Mouse (Mus musculus) liver, embryonic 14.5 days (tissue): ENCODE data around the gene Dstn. TPM values are rescaled to one million over a fixed set of nuclear protein-coding genes. Genes with fewer than 3 reads are reported as not detected.

Experiments used
- ATAC-seq: fragments of 200-750 bp; cut with Nextera tagmentation; 2 replicates; pipeline ENCODE4 v1.8.0; 2017; ENCODE audit warnings: moderate number of reproducible peaks, mild to moderate bottlenecking, moderate library complexity; ENCODE audit not compliant: insufficient read depth
- DNase-seq, 3 experiments: peaks; one replicate each; pipeline ENCODE4 v3.0.0-alpha.2; 2012 to 2013; ENCODE audit warnings: low read depth in 3 of 3, low spot score in 3 of 3
- H3K27ac ChIP-seq: fragments of 300-500 bp; sonication (generic); 2 replicates; pipeline ENCODE4 v1.5.1; 2014; ENCODE audit warnings: moderate library complexity, mild to moderate bottlenecking, control low read depth, inconsistent platforms
- H3K27me3 ChIP-seq: fragments of 300-500 bp; sonication (generic); 2 replicates; pipeline ENCODE4 v1.6.1; 2014; ENCODE audit warnings: mild to moderate bottlenecking, low read length, moderate library complexity; ENCODE audit not compliant: control insufficient read depth, insufficient read depth
- H3K36me3 ChIP-seq: fragments of 300-500 bp; sonication (generic); replicated peaks from 2 replicates; pipeline ENCODE4 v1.6.1; 2014; ENCODE audit warnings: low read depth; ENCODE audit not compliant: control insufficient read depth, insufficient read depth
- H3K4me1 ChIP-seq, 2 experiments: fragments of 200-500 bp in 1 of 2; fragments of 300-500 bp in 1 of 2; sonication (generic) in 1 of 2; replicated peaks; 2 replicates each; pipeline ENCODE4 v1.6.1; 2012 to 2014; ENCODE audit warnings: antibody characterized with exemption in 1 of 2, inconsistent platforms in 1 of 2, low read length in 1 of 2; ENCODE audit not compliant: control insufficient read depth in 2 of 2, insufficient read depth in 2 of 2
- H3K4me2 ChIP-seq: fragments of 300-500 bp; sonication (generic); 2 replicates; pipeline ENCODE4 v1.6.1; 2014; ENCODE audit warnings: low read depth, mild to moderate bottlenecking, control low read depth, moderate library complexity
- H3K4me3 ChIP-seq, 2 experiments: fragments of 200-500 bp in 1 of 2; fragments of 300-500 bp in 1 of 2; sonication (generic) in 1 of 2; 2 replicates each; pipeline ENCODE4 v1.5.1; 2012 to 2014; ENCODE audit warnings: low read depth in 2 of 2, low read length in 2 of 2, mild to moderate bottlenecking in 2 of 2, control low read depth in 1 of 2, inconsistent platforms in 1 of 2, moderate library complexity in 1 of 2; ENCODE audit not compliant: insufficient read depth in 1 of 2
- H3K9ac ChIP-seq: fragments of 300-500 bp; sonication (generic); replicated peaks from 2 replicates; pipeline ENCODE4 v1.6.1; 2014; ENCODE audit warnings: mild to moderate bottlenecking, control low read depth, moderate library complexity
- H3K9me3 ChIP-seq: fragments of 300-500 bp; sonication (generic); 2 replicates; pipeline ENCODE4 v1.6.1; 2016; ENCODE audit warnings: low read length, mixed read lengths; ENCODE audit not compliant: control insufficient read depth
- CTCF ChIP-seq: IDR thresholded peaks from 2 replicates; pipeline ENCODE4 v1.5.1; 2016; ENCODE audit warnings: antibody characterized with exemption, low read depth, control low read depth
- EP300 ChIP-seq: IDR thresholded peaks from 2 replicates; pipeline ENCODE4 v1.6.1; 2016; ENCODE audit warnings: antibody characterized with exemption, low read depth
- WGBS: fragments of 180-500 bp; shearing (Covaris S2); extraction: QIAGEN DNeasy Blood & Tissue Kit; methylation state at CpG from one replicate; pipeline ENCODE4 v1.1.7; 2014; ENCODE audit not compliant: insufficient replicate concordance; 5-methylcytosine and 5-hydroxymethylcytosine counted together
- polyA plus RNA-seq, 2 experiments: library from polyadenylated mRNA; depleted of rRNA in 1 of 2; stranded (reverse) in 1 of 2; unstranded in 1 of 2; fragments of >200 nt; fragmentation: Nextera tagmentation in 1 of 2; extraction: Ambion mirVana in 1 of 2; gene quantifications; 2 replicates each; pipeline versions ENCODE4 v1.2.1 to v1.2.3; 2012 to 2014

The Dstn gene
- polyA plus RNA-seq, 2 experiments = 33.1 to 129 TPM

GRCm38 (mm10) chr2:143889860-143890433 is 25.2 kb upstream of the Dstn start:
- Histone ChIP-seq H3K4me1 (peaks cover 0 to 5% of the 10 kb centered on the region in 2 experiments; a peak in 2 of 4 replicates), H3K9ac (no peak overlapping the region), H3K36me3 (no peaks in the 10 kb centered on the region), H3K4me2 (peak overlapping the region; percentile 41), H3K27me3 (no peaks in the 10 kb centered on the region), H3K9me3 (no peaks in the 10 kb centered on the region), H3K27ac (no peak overlapping the region), H3K4me3 (no peak overlapping the region)
- TF ChIP-seq EP300 (no peak), CTCF (no peak)
- peak; percentile 60; the same call in 1 of the 2 replicates for ATAC-seq
- no peak for DNase-seq
- WGBS = 48% methylated on average over 12 of the region's 12 CpGs

DNA sequence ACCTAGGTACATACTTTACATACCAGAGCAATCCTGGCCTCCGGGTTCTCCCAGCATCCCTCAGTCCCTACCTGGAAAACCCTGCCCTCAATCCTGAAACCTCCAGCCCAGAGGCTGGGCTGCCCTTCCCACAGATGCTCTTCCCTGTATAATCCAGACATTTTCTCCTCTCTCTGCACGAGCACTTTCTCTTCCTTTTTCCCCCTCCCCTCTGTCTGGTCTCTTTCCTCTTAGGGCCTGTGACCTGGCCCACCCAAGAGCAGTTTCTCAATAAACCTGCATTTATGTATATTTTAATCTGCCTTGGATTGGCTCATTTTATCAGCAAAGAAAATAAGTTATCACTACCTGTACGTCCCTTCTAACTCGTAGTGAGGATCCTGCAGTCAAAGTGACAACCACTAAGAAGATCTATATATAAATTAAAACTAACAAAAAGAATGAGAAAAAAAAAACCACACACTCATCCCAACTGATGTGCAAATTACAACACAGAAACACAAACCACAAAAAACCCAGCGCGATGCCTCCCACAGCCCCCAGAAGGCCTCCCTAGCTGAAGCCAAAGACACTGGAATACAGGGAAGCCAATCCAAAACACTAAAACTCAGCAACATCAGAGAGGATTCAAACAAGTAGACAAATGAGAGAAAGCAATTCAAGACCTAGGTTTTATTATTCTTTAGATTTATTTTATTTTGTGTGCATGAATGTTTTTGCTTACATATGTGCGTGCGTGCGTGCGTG is 23.6 kb upstream of the Dstn start:
- WGBS = 67% methylated on average over 10 of the region's 10 CpGs
- no peak overlapping the region for H3K27ac ChIP-seq
- H3K4me2 ChIP-seq = no peak overlapping the region
- H3K9me3 ChIP-seq = no peaks in the 10 kb centered on the region
- peaks cover 0 to 5% of the 10 kb centered on the region in 2 experiments; a peak in 2 of 4 replicates for H3K4me1 ChIP-seq
- TF ChIP-seq EP300 (no peak), CTCF (no peak)
- H3K27me3 ChIP-seq = no peaks in the 10 kb centered on the region
- H3K4me3 ChIP-seq = no peak overlapping the region
- no peak overlapping the region for H3K9ac ChIP-seq
- DNase-seq (no peak), ATAC-seq (no peak)
- H3K36me3 ChIP-seq = no peaks in the 10 kb centered on the region

- ATAC-seq (peak; percentile 31; the same call in 1 of the 2 replicates), DNase-seq (no peak)
- Histone ChIP-seq H3K4me2 (no peak overlapping the region), H3K27me3 (no peaks in the 10 kb centered on the region), H3K9me3 (no peaks in the 10 kb centered on the region), H3K9ac (no peak overlapping the region), H3K27ac (no peak overlapping the region), H3K36me3 (no peaks in the 10 kb centered on the region), H3K4me3 (no peak overlapping the region), H3K4me1 (peaks cover 0 to 6% of the 10 kb centered on the region in 2 experiments; a peak in 1 of 4 replicates)
- TF ChIP-seq EP300 (no peak), CTCF (no peak)
- WGBS = 53% methylated on average over 9 of the region's 9 CpGs
These were observed 15.5 kb upstream of the Dstn start for GRCm38 (mm10) chr2:143899470-143900220.

DNA sequence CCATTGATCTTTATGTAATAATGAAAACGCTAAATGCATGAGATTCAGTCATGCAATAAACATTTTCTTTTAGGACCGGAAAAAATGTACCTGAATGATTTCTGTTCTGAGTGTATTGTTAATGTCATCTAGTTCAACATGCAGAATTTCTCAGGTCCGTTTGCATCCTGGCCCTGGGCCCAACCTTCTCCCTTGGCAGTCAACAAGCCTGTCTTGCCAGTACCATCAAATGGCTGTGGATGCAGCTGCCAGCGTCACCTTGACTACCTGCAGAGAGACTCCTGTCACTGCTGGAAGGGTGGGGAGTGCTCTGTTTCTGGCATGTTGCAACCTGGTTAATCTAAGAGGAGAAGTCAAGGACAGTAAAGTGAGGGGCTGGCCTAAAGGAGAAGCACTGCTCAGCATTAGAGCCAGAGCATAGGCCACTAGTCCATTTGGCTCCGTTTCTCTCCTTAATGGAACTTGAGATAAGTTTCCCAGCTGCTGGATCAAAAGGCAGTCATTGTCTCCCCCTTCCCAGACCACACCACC is 14.2 kb upstream of the Dstn start:
- H3K36me3 ChIP-seq = no peaks in the 10 kb centered on the region
- TF ChIP-seq EP300 (no peak), CTCF (no peak)

More for the DNA sequence above, 14.2 kb upstream of the Dstn start:
- Histone ChIP-seq H3K4me1 (peaks cover 0 to 9% of the 10 kb centered on the region in 2 experiments; a peak in 1 of 4 replicates), H3K27ac (no peak overlapping the region), H3K27me3 (no peaks in the 10 kb centered on the region), H3K9me3 (no peaks in the 10 kb centered on the region), H3K9ac (no peak overlapping the region), H3K4me3 (no peak overlapping the region), H3K4me2 (no peak overlapping the region)
- WGBS = 65% methylated on average over 5 of the region's 5 CpGs
- no peak for DNase-seq
- ATAC-seq = no peak
